Mouse (Mus musculus) liver, embryonic 13.5 days (tissue): ENCODE results near the gene Lpin2. TPM values are rescaled to one million over a fixed set of nuclear protein-coding genes. Genes with fewer than 3 reads are reported as not detected.

ENCODE experiments used
- ATAC-seq: fragments of 200-750 bp; cut with Nextera tagmentation; 2 replicates; pipeline ENCODE4 v1.8.0; 2017; ENCODE audit warnings: low read depth, mild to moderate bottlenecking, moderate number of reproducible peaks, moderate library complexity
- DNase-seq: peaks from one replicate; pipeline ENCODE4 v3.0.0; 2022
- H3K27ac ChIP-seq: fragments of 300-500 bp; sonication (generic); 2 replicates; pipeline ENCODE4 v1.5.1; 2015; ENCODE audit warnings: moderate library complexity, mild to moderate bottlenecking, inconsistent platforms
- H3K27me3 ChIP-seq: fragments of 300-500 bp; sonication (generic); 2 replicates; pipeline ENCODE4 v1.6.1; 2015; ENCODE audit warnings: mild to moderate bottlenecking, inconsistent platforms
- H3K36me3 ChIP-seq: fragments of 300-500 bp; sonication (generic); 2 replicates; pipeline ENCODE4 v1.6.1; 2015; ENCODE audit warnings: mild to moderate bottlenecking, inconsistent platforms
- H3K4me1 ChIP-seq: fragments of 300-500 bp; sonication (generic); replicated peaks from 2 replicates; pipeline ENCODE4 v1.6.1; 2015; ENCODE audit warnings: inconsistent platforms
- H3K4me2 ChIP-seq: fragments of 300-500 bp; sonication (generic); 2 replicates; pipeline ENCODE4 v1.6.1; 2015; ENCODE audit warnings: inconsistent platforms, mild to moderate bottlenecking, moderate library complexity
- H3K4me3 ChIP-seq: fragments of 300-500 bp; sonication (generic); replicated peaks from 2 replicates; pipeline ENCODE4 v1.5.1; 2015; ENCODE audit warnings: mild to moderate bottlenecking, inconsistent platforms
- H3K9ac ChIP-seq: fragments of 300-500 bp; sonication (generic); 2 replicates; pipeline ENCODE4 v1.6.1; 2015; ENCODE audit warnings: mild to moderate bottlenecking, inconsistent platforms
- H3K9me3 ChIP-seq: fragments of 300-500 bp; sonication (generic); replicated peaks from 2 replicates; pipeline ENCODE4 v1.6.1; 2016; ENCODE audit warnings: inconsistent platforms
- WGBS: fragments of 180-500 bp; shearing (Covaris S2); methylation state at CpG from one replicate; pipeline ENCODE4 v1.1.7; 2015; ENCODE audit not compliant: insufficient replicate concordance; 5-methylcytosine and 5-hydroxymethylcytosine counted together
- polyA plus RNA-seq: library from polyadenylated mRNA; unstranded; fragments of >200 nt; fragmentation: Nextera tagmentation; extraction: Ambion mirVana; gene quantifications from 2 replicates; pipeline ENCODE4 v1.2.1, GENCODE M21; 2015

Lpin2 gene
- polyA plus RNA-seq, 1 experiment from 2014 or later = 38.0 TPM

DNA sequence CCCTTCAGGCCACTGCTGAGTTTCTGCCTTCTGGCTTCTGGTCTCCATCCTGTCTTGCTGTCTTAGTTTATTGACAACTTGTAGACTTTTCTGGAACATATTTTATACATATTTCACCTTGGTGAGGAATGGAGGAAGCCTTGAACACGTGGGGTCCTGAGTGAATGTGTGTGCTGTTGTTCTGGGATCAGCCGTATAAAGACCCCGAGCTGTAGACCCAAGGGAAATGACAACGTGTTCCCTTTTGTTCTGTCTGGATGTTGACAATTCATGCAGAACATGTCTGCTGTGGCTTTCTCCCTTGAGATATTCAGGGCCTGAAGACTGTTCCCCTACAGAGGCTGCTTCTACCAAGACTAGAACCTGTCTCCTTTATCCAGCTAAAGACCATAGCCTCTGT is 5.0 kb upstream of the Lpin2 start:
- no peak for DNase-seq
- WGBS = 60% methylated on average over 4 of the region's 4 CpGs
- H3K4me1 ChIP-seq = peaks cover 31% of the 10 kb centered on the region
- no peaks in the 10 kb centered on the region for H3K27me3 ChIP-seq
- H3K4me3 ChIP-seq = no peak overlapping the region
- H3K36me3 ChIP-seq = no peaks in the 10 kb centered on the region
- no peak overlapping the region for H3K9ac ChIP-seq
- no peak for ATAC-seq
- H3K9me3 ChIP-seq = no peaks in the 10 kb centered on the region
- H3K4me2 ChIP-seq = no peak overlapping the region
- H3K27ac ChIP-seq = no peak overlapping the region

DNA sequence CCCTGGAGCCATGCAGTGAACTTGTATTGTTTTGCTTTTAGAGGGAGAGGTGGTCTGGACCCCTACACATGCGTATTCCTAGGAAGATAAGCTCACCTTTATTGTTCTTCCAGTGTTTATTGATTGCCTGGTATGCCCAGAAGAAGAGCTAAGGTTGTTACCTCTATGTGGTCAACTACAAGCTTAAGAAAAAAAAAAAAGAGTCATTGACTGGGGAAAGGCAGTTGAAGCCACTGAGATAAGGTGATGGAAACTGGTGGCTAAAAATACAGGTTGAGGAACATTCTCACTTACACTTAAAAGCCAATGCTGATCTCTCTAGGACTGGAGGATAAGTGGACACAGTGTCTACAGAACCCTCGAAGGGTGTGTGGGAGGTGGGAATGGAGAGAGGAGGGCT is 4.4 kb upstream of the Lpin2 start:
- WGBS = 34% methylated on average over 2 of the region's 2 CpGs

DNA sequence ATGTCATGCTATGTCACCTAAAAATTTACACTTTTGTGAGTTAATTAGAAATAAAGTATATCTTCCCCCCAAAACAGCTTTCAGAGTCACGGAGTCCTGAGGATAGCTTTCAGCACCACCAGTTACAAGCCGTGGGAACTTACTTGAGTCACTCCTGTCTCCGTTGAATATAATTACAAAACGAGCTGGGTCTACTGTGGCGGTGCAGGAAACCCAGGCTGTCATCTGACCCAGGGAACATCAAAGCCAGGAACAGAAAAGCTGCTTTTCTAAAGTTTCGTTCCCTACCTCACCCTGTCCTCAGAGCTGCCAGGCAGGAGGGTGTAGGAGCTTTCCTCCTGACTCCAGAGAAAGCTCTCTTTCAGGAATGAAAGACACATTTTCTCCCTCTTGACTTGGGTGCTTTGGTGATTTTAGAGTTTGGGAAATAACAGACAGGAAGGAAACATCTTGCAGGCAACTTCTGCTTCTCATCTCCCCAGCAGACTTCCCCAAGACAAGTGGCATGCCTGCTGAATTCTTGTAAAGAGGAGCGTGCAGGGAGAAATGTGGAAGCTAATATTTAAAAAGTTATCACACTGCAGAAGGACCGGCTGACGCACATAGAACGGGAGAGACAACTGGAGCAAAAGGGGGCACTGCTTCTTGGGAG is 3.7 kb upstream of the Lpin2 start:
- Histone ChIP-seq H3K9me3 (no peaks in the 10 kb centered on the region), H3K27me3 (no peaks in the 10 kb centered on the region), H3K4me3 (no peak overlapping the region), H3K27ac (peak overlapping the region; percentile 24; the same call in 1 of the 2 replicates), H3K4me2 (no peak overlapping the region), H3K4me1 (peaks cover 36% of the 10 kb centered on the region), H3K36me3 (no peaks in the 10 kb centered on the region), H3K9ac (peak overlapping the region; percentile 8; the same call in 1 of the 2 replicates)
- DNase-seq (no peak), ATAC-seq (no peak)
- 16% methylated on average over 10 of the region's 10 CpGs for WGBS

More for the DNA sequence above, 4.4 kb upstream of the Lpin2 start:
- peak overlapping the region; percentile 20; the same call in 1 of the 2 replicates for H3K27ac ChIP-seq
- DNase-seq (no peak), ATAC-seq (no peak)
- no peak overlapping the region for H3K4me2 ChIP-seq
- H3K9ac ChIP-seq = no peak overlapping the region
- no peak overlapping the region for H3K4me3 ChIP-seq
- peaks cover 36% of the 10 kb centered on the region for H3K4me1 ChIP-seq
- H3K27me3 ChIP-seq = no peaks in the 10 kb centered on the region
- H3K9me3 ChIP-seq = no peaks in the 10 kb centered on the region
- H3K36me3 ChIP-seq = no peaks in the 10 kb centered on the region

DNA sequence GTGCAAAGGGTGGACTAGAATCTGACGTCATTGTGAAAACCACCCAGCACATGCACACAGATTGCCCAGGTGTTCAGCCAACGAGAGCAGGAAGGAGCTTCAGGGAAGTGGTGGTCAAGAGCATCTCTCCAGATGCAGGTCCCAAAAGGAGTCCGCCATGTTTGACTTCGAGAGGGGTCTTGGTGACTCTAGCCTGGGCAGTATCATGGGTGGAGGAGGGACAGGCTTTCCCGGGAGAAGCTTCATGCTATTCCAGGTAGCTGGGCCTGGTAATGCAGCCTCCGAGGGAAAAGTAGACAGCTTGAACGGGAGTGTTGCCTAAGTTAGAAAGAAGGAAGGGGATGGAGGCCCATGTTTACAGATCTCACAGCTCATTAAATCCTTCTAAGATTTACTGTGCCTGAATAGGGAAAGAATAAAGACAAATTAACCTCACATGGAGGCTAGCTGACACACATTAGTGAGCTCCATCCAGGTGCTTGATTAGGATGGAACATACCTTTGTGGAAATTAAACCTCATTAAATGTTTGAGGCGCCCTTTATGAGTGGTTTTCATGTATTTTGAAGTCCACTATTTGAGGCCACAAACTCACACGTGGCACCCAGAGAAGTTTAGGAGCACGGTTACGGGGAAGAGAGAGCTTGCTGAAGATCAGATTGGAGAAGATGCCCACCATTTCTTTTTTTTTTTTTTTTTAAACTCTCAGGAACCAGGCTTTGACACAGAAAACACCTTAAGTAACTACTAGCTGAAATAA is 2.6 kb upstream of the Lpin2 start:
- no peaks in the 10 kb centered on the region for H3K27me3 ChIP-seq
- no peak for ATAC-seq
- H3K27ac ChIP-seq = no peak overlapping the region
- no peak overlapping the region for H3K9ac ChIP-seq
- no peaks in the 10 kb centered on the region for H3K9me3 ChIP-seq
- no peaks in the 10 kb centered on the region for H3K36me3 ChIP-seq
- no peak overlapping the region for H3K4me2 ChIP-seq
- 68% methylated on average over 11 of the region's 11 CpGs for WGBS
- DNase-seq = no peak
- no peak overlapping the region for H3K4me3 ChIP-seq
- peaks cover 41% of the 10 kb centered on the region for H3K4me1 ChIP-seq

DNA sequence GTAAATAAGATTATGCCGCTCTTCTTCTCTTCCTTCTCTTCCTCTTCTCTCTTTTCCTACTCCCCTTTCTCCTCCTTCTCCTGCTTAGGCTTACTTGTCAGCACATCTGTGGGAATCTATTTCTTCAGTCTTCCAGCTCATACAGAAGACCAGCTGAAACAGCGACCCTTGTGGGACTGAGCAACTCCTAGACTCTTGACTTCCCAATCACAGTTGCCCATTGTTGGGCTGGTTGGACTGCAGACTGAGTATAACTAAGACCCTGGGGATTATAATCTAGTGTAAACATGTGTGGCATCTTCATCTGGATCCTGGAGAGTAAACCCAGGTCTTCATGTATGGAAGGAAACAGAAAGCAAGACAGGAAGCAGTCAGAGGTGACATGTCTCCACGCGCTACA is 1.8 kb upstream of the Lpin2 start:
- Histone ChIP-seq H3K27me3 (no peaks in the 10 kb centered on the region), H3K4me2 (no peak overlapping the region), H3K27ac (no peak overlapping the region), H3K9ac (no peak overlapping the region), H3K4me3 (no peak overlapping the region), H3K36me3 (no peaks in the 10 kb centered on the region), H3K4me1 (peaks cover 50% of the 10 kb centered on the region), H3K9me3 (no peaks in the 10 kb centered on the region)
- ATAC-seq (no peak), DNase-seq (no peak)
- WGBS = 89% methylated on average over 4 of the region's 4 CpGs

DNA sequence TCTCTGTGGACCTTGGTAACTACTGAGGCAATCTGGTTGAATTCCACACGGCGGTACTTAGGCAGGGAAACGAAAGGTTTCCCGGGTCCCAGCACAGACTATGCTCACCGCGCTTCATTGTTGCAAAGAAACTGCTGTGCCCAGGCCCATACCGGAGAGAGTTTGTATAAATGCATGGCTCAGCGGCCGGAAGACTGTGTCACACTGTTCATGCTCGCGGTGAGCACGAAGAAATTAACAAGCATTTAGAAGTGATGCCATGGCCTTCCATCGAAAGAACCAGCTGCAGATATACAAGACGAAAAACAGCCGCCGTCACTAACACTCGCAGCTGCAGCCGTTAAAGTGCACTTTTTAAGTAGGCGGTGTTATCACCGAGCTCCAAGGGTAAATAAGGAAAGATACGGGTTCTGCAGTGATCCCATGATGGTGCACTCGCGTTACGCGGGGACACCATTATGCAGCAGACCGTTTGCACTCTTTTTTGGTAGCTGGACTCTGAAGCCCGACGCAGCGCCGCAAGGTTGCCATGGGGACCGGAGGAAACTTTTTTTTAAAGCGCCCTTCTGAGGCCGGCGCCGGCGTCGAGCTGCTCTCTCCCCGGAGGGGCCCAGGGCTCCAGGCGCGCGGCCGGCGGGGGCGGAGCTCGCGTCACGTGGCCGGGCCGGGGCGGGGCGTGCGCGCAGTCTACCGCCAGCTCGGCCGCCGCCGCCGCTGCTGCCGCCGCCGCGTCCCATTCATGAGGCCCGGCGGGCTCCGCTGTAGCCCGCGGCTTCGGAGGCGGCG is 704 bp downstream of the Lpin2 start:
- no peaks in the 10 kb centered on the region for H3K9me3 ChIP-seq
- H3K27me3 ChIP-seq = no peaks in the 10 kb centered on the region
- ATAC-seq = peak; percentile 94
- no peaks in the 10 kb centered on the region for H3K36me3 ChIP-seq
- under 1% methylated on average over 67 of the region's 71 CpGs for WGBS
- H3K9ac ChIP-seq = peak overlapping the region; percentile 100
- peak; percentile 90 for DNase-seq
- peak overlapping the region; percentile 95 for H3K27ac ChIP-seq
- peaks cover 66% of the 10 kb centered on the region for H3K4me1 ChIP-seq
- H3K4me3 ChIP-seq = peak overlapping the region; percentile 97
- H3K4me2 ChIP-seq = peak overlapping the region; percentile 96

DNA sequence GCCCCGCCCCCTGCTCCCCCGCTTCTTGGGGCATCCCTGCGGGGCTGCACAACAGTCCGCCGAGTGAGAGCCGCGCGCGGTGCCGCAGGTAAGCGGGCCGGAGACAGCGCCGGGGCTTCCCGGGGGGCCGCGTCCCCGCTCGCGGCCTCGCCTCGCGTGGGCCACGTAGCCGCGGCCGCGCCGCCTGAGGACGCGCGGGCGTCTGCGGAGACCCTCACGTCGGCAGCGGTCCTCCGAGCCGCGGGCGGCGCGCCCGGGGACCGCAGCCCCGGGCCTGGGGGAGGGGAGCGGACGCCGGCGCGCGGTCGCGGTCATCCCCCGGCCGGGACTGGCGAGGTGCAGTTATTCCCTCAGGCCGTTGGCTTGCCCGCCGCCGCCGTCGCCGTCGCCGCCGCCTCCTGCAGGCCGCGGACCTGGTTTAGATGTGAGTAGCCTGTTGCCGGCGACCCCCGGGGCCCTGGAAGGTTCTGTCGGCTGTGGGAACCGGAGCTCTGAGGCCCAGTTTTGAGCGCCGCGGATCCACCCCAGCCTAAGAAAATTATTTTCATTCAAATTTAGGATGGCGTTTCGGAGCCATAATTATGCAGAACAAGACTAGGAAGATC is 1.4 kb downstream of the Lpin2 start:
- no peak for DNase-seq
- no peak; the same call in 1 of the 2 replicates for ATAC-seq
- Histone ChIP-seq H3K4me2 (peak overlapping the region; percentile 96), H3K36me3 (no peaks in the 10 kb centered on the region), H3K27ac (peak overlapping the region; percentile 95), H3K9ac (peak overlapping the region; percentile 100), H3K27me3 (no peaks in the 10 kb centered on the region), H3K4me3 (peak overlapping the region; percentile 97), H3K9me3 (no peaks in the 10 kb centered on the region), H3K4me1 (peaks cover 63% of the 10 kb centered on the region)
- under 1% methylated on average over 79 of the region's 79 CpGs for WGBS

DNA sequence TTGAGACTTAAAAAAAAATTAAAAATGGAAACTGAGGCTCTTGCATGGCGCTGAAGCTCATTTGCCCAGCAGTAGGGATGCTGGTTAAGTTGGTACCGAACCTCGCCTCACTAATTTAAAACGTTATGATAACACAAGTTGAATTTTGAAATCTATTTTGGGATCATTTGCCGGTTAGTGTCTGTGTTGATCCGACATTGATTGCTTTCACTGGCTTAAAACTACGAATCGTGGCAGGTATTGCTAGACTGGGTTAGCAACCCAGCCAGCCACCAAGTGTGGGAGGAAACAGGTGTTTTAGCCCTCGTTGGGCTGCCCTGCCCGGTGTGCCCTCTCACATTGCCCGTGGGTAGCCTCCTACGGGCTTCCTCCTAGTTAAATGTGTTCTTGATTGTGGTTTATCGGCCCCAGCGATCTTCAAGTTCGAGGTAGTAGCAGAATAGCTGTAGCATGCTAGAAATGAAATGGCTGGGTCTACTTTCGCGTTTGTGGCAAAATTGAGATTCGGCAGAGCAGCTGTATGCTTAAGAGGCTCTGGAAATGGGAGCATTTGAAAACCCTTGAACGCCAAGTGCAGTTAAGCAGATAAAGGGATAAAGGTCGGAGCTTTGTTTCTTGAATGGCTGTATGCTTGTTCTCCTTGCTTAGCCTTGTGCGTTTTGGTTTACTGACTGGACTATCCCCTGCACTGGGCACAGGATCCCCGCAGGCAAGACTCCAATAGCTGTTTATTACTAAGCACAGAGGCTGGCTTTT is 2.2 kb downstream of the Lpin2 start:
- Histone ChIP-seq H3K27ac (peak overlapping the region; percentile 95), H3K4me1 (peaks cover 63% of the 10 kb centered on the region), H3K36me3 (no peaks in the 10 kb centered on the region), H3K4me2 (peak overlapping the region; percentile 96), H3K4me3 (peak overlapping the region; percentile 97), H3K9me3 (no peaks in the 10 kb centered on the region), H3K9ac (peak overlapping the region; percentile 100), H3K27me3 (no peaks in the 10 kb centered on the region)
- 4% methylated on average over 22 of the region's 22 CpGs for WGBS
- DNase-seq (peak; percentile 56), ATAC-seq (no peak)

DNA sequence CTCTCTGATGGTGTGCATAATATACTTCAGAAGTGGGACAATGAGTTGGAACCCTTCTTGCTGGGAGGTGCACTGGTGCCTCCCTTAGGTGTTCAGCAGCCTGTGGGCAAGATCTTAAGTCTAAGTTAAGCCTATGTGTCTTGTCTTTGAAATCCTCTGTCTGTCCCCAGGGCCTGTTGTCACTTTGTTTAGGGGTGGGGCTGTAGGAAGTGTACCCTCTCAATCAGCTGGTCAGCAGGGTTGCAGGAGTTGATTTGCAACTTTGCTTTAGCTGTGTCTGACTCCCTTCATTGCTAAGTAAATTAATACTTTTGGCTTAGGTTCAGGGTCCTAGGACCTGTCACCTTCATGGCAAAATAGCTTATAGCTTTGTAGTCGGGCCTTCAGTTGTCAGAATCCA is 3.0 kb downstream of the Lpin2 start:
- Histone ChIP-seq H3K4me2 (peak overlapping the region; percentile 96), H3K4me1 (peaks cover 71% of the 10 kb centered on the region), H3K9me3 (no peaks in the 10 kb centered on the region), H3K27me3 (no peaks in the 10 kb centered on the region), H3K27ac (peak overlapping the region; percentile 95), H3K36me3 (no peaks in the 10 kb centered on the region), H3K9ac (peak overlapping the region; percentile 100), H3K4me3 (peak overlapping the region; percentile 97)
- WGBS = 59% methylated on average over 1 of the region's 1 CpGs
- ATAC-seq (no peak), DNase-seq (no peak)

DNA sequence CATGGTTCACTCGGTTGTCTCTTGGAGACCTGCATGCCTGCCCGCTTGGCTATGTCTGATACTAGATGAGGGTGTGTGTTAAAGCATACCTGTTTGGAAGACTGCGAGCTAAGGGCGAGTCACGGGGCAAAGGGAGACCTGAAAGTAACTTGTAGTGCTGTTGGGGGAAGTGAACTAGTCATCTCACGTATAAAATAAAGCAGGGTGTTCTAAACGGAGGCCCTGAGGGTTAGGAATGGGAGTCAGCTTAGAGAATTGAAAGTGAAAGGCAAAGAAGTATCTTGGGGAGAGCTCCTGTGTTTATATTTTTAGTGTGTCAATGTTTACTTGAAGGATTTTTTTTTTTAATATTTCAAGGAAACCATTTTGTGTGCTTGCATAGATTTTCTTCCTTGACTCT is 8.2 kb downstream of the Lpin2 start:
- Histone ChIP-seq H3K4me2 (no peak overlapping the region), H3K9ac (no peak overlapping the region), H3K27me3 (no peaks in the 10 kb centered on the region), H3K4me1 (peaks cover 90% of the 10 kb centered on the region), H3K9me3 (no peaks in the 10 kb centered on the region), H3K27ac (no peak overlapping the region), H3K4me3 (no peak overlapping the region), H3K36me3 (no peaks in the 10 kb centered on the region)
- ATAC-seq (no peak), DNase-seq (no peak)
- 75% methylated on average over 7 of the region's 7 CpGs for WGBS
